Mouse (Mus musculus) neutrophil, adult 5-6 weeks (primary cell): Measurements from ENCODE around the gene Scaper. TPM values are rescaled to one million over a fixed set of nuclear protein-coding genes. Genes with fewer than 3 reads are reported as not detected.

Experiments used
- total RNA-seq: library from RNA; stranded (forward); fragments of 200-1000 nt; gene quantifications from 2 replicates; pipeline ENCODE4 v1.2.3, GENCODE M21; 2017

Scaper gene
- total RNA-seq, 1 experiment from 2014 or later = 45.9 TPM

Other genes starting within 250 kb of the Scaper start
- not detected in 2 replicates for gene 4930563M21Rik, start 72.4 kb upstream of the Scaper start, total RNA-seq
- gene Rcn2, start 103.7 kb upstream of the Scaper start, total RNA-seq = 24.9 and 27.7 TPM in 2 replicates
- 369 and 376 TPM in 2 replicates for gene Pstpip1, start 151.8 kb upstream of the Scaper start, total RNA-seq
- 6.3 and 6.9 TPM in 2 replicates for gene Tspan3, start 227.4 kb upstream of the Scaper start, total RNA-seq